Mouse (Mus musculus): ENCODE measurements around the gene Dixdc1.

The Dixdc1 gene

DNA sequence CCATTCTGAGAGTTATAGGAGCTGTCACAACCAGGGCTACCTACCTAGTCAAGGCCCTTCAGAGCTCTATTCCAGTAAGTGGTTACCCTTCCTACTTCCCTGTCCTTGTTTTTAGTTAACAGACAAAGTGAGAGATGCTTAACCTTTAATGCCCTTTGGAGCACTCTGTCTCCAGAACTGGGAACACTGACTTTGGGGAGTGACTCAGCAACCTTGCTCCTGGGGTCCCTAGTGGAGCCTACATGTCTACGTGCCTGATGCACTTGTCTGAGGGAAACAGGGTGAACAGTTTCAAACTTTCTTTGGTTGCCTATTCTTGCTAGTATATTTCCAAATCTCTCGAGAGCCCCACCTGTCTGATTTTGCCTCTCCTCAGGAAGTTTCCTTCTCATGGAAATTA, 3.4 kb upstream of the Dixdc1 start:
- no peak for DNase-seq

DNA sequence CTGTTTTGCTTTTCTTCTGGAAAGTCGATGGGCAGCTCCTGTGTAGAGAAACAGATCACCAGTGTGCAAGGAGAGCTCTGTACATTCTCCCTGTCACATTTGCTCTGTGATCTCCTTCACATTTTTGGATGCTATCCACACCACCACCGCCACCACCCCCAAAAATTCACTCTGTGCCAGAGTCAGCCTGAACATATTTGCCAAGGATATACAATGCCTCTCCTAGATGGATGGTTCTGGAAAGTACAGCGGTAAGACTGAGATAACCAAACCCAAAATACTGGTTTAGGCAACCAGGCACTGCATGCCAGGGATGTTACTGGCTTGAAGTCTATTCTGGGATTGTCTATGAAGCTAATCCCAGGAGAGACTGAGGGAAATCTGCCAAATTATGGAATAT, 2.9 kb upstream of the Dixdc1 start:
- DNase-seq: no peak

DNA sequence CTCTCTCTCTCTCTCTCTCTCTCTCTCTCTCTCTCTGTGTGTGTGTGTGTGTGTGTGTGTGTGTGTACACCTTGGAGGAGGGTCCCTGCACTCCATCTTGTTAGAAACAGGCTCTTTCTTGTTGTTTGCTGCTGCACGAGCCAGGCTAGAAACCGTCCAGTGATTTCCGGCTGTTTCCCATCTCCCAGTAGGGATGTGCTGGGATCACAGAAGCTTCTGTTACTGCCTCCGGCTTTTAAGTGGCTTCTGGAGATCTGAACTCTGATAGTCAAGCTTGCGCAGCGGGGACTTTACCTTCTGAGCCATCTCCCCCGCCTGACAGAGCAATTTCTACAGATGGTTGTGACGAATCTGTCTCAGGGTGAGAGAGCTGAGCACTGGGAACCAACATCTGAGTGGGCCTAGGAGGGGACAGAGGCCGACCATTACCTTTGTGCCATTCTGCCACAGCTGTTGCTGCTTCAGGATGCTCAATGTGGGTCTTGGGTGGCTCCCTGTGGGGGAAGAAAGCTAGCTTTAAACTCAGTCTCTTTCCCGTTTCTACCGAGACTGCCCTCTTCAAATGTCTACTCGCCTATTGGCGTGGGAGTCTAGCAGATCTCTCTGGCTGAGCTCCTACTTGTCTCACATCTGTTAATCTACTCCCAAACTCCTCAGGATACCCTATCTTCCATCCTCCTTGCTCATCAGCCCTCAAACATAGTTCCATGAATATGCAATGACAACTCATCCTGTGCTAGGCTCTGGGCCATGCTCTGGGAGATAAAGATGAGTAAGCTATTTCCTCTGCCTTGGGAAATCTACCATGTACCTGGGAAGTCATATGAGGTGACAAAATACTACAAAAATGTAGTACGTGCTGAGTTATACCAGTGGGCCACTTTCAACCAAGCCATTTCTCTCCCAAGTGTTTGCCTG, 1.8 kb upstream of the Dixdc1 start:
- no peak for DNase-seq

DNA sequence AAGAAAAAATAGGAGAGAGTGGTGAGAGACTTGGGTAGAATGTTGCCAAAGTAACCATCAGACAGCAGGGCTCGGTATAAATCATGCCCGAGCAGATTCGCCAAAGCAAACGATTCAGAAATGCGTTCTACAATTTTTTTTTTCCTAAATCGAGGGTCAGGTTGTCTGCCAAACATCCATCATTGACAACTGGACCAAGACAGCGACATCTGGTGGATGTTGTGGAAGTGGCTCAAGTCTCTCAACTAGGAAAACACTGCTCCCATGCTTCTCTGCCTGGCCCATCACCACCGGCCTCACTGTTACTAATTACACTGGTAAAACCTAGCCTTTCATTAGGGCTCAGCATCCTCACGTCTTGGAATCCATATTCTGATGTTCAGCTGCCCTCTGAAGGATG, 4.3 kb downstream of the Dixdc1 start:
- DNase-seq: no peak

DNA sequence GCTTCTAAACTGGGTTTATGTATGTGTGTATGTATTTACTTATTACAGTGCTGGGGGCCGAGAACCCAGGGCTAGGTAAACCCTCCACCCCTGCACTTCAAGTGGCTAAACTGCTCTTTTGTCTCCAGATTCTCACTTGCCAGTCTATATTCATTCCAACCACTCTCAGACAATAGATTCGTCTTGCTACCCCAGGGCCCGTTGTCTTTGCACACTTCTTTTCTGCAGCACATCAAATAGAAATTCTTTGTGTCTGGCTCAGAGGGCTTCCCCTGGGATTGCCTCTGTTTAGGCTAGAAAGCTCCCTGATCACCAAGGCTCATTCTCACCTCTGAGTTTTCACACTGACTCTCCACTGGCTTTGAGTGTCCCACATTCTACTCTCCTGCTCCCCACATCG, 6.8 kb downstream of the Dixdc1 start:
- no peak for DNase-seq

DNA sequence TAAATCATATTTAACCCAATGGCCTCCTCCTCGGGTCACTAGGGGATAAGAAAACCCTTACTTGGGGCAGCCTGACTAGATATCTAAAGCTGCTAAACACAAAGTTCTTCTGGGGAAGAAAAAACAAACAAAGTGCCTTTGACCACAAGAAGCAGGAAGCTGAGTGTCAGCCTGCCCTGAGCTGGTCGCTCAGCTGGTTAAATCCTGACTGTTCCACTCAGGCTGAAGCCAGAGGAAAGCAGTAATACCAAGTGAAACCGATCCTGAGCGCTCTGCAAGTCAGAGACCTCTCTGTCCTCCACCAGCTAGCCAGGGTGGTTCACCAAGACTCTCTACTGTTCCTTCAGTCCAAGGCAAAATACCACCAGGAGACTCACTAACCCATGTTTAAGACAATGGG, 9.7 kb downstream of the Dixdc1 start:
- DNase-seq: no peak

DNA sequence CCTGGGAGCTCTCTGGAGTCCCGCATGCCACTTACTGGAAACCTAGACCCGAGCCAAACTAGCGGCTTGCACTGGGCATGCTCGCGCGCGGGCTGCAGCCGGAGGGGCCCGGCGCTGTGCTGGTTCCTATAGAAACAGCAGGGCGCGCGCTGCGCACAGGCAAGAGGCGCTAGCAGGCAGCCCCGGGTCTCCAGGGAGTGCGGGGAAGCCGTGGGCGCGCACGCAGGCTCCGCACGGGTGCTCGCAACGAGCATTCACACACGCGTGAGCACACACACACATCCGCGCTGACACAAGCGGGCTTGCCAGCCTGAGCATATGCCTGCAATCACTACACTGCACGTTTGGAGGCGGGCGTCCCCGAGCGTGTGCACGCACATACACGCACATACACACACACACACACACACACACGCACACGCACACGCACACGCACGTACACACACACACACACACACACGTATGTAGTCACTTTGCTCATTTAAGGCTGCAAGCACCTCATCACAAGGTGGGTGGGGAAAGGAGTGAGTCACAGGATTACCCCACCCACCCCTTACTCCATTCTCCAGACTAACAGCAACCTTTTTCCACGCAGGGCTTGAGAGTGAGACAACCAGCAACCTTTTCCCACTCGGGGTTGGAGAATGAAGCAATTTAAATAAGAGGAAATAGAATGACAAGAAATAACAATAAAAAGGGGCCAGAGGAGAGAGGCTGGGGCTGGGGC, 11.2 kb downstream of the Dixdc1 start:
- peak; percentile 52 for DNase-seq

DNA sequence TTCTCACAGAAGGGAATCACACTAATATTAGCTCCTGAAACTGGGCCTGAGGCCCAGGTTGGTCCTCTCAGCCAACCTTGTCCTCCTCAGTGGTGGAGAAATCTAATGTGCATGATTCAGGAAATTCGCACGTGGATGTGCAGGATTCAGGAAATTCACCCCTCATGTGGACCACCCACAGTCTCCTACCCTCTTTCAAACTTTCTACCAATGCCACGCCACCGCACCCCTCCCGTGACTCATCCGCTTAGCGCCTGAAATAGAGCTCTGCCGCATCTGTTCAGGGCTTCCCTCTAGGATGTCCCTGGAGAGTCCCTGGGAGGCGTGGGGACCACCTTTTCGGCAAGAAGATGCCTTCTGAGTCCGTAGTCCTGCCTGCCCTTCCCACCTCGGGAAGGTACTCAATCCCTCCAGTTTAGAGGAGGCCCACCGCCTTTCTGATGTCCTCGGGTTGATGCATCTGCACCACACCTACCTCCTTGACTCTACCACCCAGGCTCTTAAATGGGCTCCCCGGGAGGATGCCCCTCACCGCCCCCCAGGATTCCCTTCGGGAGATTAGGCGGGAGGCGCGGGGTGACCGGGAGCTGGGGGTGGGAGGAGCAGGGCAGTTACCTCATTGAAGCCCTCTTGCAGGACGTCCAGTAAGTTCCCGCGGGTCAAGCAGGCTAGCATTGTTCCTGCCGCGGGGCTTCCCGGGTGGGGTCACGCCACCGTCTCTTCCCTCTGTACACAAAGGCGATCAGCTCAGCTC, 12.0 kb downstream of the Dixdc1 start:
- no peak for DNase-seq

DNA sequence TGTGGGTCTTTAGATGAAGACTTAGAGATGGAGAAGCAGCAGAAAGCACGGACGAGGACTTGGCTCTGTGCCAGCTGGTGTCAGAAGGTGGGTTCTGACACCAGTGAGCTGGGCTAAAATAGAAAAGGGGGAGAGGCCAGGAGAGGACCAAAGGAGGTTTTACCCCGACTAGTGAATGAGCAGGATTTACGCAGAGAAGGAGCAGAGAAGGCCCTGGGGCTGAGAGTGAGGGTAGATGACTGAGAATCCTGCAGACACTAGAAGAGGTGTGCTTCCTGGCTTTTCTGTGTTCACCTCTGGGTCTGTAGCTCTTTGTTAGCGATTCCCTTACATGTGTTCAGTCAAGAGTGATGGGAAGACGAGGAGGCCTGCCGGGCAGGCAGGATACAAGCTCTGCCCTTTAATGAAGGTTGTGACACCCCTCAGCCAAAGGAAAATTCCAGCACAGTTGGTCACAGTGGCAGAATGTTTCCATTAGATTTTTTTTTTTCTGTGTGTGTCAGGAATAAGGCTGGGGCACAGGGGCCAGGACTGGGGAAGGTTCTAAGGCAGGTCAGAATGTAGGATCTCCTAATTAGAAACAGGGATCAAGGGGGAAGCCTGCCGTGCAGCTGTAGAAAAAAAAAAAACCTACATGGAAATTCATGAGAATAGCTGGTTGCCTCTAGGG, 13.3 kb downstream of the Dixdc1 start:
- no peak for DNase-seq

DNA sequence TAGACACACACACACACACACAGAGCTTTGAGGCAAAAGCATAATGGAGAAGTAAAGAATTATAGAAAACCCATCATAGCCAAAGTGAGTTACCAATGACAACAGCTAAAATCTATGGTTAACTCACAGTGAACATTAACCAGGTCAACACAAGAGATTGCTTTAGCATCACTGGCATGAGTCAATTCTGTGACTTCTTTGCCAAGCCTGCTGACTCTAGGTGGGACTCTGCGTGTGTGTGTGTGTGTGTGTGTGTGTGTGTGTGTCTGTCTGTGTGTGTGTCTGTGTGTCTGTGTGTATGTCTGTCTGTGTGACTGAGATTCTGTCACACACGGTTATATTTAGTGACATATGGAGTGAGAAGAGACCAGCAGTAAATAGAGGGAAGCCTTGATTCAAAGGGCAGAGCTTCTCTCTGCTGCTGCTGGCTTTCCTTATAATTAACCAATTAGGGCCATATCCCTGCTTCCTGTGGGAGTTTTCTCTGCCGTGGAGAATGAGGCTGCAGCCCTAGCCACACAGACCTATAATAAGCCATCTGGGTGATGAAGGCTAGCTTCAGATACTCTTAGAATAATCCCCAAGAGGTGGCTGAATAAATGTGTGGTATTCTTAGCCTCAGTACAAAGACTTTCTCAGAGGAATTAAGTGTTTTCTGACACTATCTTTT, 14.5 kb downstream of the Dixdc1 start:
- DNase-seq: no peak

DNA sequence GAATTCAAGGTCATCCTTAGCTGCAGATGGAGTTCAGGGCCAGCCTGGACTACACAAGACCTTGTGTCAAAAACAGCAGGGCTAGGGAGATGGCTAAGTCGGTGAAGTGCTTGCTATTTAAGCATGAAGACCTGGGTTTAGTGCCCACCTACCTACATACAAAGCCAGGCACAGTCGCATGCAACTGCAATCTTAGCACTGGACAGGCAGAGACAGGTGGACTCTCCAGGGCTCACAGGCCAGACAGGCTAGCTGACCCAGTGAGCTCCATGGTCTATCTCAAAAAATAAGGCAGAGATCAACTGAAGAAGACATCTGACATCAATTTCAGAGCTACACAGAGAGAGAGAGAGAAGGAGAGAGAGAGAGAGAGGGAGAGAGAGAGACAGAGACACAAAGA, 15.2 kb downstream of the Dixdc1 start:
- DNase-seq: no peak

DNA sequence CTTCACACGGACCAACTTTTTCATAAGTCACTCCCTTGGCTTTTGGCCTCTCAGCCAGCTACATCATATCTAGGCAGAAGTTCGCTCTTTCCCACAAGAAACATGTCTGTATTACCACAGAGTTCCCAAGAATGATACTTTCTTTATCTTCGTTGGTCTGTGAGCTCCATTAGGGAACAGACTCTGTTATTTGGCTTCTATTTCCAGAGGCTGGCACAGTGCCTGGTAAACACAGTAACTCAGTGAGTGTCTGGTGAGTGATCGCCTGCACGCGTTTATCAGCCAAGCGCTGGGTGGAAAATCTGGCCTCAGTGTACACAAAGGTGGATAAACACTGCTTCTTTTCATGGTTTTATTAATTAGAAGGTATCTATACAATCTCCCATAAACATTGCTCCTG, 15.9 kb downstream of the Dixdc1 start:
- DNase-seq: no peak

DNA sequence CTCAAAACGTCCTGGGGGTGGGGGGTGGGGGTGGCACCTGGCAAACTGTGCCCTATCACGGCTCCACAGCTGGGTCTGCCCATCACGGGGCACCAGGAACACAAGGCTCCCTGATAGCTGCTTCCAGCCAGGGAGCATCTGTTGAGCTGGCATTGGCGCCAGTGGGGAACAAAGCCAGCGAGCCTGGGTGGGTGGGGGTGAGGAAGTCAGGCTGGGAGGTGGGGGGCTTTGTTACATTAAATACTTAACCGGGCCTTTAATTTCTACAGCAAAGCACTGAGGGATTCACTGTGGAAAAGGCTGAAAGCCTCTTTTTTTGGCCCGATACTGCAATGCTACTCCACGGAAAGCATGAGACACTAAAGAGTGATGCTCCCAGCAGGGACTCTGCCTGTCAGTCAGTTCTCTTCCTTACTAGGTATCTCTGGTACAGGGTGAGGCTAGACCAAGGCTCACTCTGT, 16.8 kb downstream of the Dixdc1 start:
- no peak for DNase-seq

DNA sequence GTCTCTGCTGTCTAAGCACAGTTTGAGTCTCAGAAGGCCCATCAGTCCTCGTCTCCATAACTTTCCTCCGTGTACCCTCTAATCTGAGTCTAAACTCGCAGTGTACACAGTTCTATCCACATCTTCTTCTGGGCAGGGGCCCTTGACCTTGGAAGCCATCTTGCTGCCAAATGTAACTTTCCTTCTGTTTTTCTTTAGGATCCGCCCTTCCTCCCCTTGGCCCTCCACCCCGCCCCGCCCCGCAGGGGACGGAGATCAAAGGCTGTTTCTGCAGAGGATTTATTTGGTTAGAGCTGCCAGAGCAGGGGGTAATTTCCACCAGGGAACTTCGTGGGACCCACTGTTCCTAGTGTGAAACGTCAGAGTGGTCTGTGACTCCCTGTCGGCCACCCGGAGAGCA, 18.3 kb downstream of the Dixdc1 start:
- DNase-seq: no peak

DNA sequence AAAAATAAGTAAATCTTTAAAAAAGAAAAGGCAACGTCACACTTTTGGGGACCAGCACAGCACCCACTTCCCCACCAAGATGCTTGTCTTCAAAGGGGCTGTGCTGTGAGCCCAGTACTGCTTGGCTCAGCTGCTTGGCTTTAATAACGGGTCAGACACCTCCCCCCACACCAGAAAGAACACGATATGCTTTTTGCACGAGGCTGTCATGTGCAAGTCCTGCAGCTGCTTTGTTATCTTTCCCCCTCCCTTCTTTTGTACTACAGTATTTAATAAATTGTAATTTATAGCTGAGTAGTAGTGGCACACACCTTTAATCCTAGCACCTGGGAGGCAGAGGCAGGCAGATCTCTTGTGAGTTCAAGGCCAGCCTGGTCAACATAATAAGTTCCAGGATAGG, 20.4 kb downstream of the Dixdc1 start:
- DNase-seq: no peak

DNA sequence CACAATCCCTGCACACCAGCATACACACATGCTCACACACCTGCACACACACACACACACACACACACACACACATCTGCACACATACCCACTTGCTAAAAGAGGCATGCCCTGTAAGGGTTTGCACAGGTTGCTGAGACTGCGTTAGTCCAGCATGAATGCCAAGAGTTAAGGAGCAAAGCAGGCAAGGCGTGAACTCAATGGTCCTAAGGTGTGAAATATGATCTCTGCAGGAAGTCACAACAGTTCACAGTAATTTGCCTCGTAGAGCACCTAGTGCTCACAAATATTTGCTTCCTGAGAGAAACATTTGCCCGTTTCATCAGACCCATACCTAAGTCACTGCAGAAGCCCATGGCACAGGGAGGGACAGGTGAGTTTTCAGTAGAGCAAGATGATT, 25.1 kb downstream of the Dixdc1 start:
- DNase-seq: no peak

DNA sequence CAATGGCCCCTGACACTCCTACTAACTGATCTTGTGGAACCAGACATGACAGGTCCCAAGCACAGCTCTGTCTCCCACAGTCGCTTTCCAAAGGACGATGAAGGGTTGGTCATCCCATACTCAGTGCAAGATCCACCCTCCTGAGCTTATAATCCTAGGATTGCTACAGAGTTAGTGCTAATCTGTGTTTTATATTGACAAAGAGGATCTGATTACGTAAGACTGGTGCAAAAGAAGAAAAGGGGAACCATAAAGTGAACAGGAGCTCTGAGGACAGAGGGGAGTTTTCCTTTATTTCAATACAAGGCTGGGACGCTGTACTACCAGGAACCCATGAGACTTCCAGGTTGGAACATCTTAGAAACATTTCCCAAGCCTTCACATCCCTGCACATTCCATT, 28.0 kb downstream of the Dixdc1 start:
- DNase-seq: no peak

DNA sequence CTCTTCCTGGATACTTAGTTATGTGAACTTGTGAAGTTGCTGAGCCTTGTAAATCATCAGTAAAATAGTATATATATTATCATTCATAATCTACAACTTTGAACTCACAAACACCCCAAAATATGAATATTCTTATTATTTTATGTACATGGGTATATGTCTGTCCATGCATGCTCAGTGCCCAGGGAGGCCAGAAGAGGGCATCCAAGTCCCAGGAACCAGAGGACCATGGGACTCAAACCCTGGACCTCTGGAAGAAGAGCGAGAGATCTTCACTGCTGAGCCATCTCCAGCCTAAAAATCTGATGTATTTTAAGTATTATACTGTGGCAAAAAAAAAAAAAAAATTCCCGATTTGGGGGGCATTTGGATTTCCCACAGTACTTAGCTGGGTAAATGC, 30.2 kb downstream of the Dixdc1 start:
- peak; percentile 30 for DNase-seq

DNA sequence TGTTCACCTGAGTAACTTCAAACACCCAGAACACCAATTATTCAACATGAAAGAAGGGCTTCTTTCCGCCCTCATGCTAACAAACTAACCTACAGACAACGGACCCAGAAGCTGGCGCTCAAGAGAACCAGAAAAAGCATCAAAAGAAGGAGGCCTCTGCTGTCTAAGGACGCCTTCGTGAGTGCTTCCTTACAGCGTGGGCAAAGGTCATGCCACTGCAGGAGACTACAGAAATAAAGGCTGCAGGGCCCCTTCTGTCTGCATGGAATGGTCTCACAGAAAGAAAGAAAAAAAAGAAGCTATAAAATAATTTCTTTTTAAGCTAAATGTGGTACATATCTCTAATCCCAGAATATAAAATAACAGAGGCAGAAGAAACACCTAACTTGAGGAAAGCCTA, 34.4 kb downstream of the Dixdc1 start:
- no peak for DNase-seq

DNA sequence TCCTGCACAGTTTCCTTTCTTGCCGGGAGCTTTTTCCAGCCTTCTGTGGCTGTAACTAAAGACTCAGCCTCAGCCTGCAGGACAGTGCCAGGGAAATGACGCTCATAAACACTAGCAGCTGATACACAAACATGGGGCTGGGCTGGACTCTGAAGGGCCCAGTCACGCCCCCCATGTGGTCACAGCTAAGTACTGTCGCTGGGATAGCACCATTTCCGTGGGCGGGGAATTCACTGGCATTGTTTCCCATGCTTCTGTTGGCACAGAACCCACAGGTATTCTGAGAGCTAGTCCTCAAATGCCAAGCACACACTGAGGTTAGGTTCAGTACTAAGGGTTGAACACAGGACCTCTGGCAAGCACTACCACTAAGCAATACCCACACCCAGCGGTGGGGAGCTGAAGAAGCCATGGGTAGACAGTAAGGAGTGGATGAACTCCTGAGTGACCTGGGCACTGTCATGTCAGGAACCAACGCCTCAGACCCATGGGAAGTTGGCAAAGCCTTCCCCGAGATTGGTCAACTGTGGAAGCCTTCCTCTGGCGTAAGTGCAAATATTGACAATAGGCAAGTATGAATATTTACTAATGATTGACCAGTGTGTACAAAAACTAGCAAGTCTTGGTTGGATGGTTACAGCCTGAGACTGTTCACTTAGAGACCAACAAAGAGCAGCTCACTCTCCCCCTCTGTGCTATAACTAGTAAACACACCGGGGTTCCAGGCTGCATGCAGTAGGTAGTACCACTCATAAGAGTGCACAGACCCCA, 38.2 kb downstream of the Dixdc1 start:
- DNase-seq: no peak

All from thymus, postnatal 14 days (tissue).